Mouse (Mus musculus) erythroblast, adult 5-6 weeks (primary cell): ENCODE data around the gene Tmem117. TPM values are rescaled to one million over a fixed set of nuclear protein-coding genes. Genes with fewer than 3 reads are reported as not detected.

Experiments
- ATAC-seq: replicated peaks from 2 replicates; pipeline ENCODE4 v1.8.0; 2016; ENCODE audit warnings: moderate number of reproducible peaks, mild to moderate bottlenecking, moderate TSS enrichment, inconsistent platforms; ENCODE audit not compliant: poor library complexity, low FRiP score, severe bottlenecking
- total RNA-seq, 2 experiments: library from RNA; stranded (forward) in 1 of 2; stranded (reverse) in 1 of 2; fragments of 150-400 nt in 1 of 2; fragments of 200-764, 138-1000 nt in 1 of 2; gene quantifications; 2 replicates each; pipeline versions ENCODE4 v1.2.3 to v1.2.4; 2015 to 2017; ENCODE audit warnings: low replicate concordance in 2 of 2

The Tmem117 gene
- total RNA-seq, 2 experiments from 2014 or later: not detected

DNA sequence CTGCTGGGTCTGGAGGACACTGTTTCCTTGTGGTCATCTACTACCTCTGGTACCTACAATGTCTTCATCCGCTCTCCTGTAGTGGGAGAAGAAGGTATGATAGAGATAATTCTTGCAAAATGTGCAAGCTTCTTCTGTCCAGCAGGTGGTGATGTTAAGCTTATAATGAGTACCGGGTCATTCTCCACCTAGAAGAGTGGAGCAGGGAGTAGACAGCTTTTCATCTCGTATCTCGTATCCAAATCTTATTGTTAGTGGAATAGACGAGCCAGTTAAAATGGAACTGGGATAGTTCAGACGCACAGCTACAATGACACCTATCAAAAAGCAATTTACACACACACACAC, 60.8 kb downstream of the Tmem117 start:
- no peak for ATAC-seq

DNA sequence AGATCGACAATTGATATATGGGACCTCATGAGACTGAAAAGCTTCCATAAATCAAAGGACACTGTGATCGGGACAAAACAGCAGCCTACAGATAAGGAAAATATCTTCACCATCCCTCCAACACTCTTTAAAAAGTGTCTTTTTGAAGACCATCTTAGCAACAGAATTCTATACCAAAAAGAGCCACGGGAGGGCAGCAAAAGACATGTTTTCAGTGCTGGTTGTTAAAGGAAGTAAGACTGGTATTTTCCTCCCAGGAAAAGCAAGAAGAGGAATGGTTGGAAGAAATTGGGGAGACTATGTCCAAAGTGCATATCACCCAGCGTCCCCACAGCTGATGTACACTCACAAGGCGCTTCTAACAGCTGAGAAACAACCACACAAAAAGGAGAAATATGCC, 93.7 kb downstream of the Tmem117 start:
- ATAC-seq: no peak

DNA sequence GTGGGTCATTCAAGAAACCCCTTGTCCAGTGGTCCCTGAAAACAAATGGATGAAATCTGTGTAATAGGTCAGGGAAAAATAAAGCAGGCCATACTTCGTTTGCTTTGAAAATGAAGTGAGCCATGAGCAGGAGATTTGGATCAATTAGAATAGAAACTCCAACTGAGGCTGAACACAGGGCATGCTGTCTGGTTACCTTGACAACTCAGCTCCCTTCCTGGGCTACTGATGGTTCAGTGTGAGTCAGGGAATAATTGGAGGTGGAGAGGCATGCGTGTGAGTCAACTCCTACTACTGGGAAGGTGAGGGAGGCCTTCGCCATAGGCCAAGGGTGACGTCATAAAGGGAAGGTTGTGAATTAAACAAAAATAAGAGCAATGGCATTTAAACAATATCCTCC, 103.1 kb downstream of the Tmem117 start:
- ATAC-seq: no peak

DNA sequence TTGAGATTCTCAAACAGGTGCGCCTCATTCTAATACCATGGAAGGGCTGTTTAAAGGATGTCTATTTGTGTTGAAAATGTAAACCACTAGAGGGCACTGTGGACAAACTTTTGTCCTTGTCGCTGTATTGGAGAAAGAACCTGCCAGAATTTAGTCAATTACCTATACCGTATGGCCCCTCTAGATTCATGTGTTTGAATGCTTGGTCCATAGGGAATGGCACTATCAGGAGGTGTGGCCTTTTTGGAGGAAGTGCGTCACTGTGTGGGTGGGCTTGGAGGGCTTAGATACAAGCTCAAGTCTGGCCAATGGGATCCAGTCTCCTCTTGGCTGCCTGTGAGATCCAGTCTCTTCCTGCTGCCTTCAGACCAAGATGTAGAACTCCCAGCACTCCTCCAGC, 140.2 kb downstream of the Tmem117 start:
- no peak for ATAC-seq

DNA sequence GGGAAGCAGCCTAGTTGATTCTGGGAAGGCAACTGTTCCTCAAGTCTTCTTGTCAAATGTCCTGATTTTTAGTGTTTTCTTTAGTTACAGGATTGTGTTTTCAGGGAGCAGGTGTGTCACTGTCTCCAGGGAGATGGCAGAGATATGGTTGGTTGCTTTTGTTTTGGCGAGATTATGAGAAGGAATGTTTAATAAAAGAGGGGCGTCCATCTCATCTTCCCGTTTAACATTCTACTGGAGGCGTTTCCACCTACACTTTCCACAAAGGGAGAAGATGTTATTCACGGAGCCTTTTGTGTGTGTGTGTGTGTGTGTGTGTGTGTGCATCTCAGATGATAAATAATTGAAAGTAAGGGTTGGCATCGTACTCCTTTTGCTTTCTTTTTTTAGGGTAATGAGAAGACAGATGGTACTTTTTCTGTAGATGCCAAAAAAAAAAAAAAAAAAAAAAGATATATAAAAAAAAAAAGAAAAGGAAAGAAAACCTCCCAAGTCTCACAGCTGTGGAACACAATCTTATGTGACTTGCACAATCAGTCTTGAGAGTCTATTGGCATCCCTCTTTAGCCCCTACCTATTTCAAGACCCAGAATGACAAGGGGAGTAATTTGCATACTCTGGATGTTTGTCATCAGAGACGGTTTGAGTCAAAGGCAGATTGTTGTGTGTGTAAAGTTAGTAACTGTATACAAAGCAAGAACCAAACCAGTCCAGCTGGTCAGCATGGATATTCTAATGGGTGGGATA, 142.0 kb downstream of the Tmem117 start:
- no peak for ATAC-seq

DNA sequence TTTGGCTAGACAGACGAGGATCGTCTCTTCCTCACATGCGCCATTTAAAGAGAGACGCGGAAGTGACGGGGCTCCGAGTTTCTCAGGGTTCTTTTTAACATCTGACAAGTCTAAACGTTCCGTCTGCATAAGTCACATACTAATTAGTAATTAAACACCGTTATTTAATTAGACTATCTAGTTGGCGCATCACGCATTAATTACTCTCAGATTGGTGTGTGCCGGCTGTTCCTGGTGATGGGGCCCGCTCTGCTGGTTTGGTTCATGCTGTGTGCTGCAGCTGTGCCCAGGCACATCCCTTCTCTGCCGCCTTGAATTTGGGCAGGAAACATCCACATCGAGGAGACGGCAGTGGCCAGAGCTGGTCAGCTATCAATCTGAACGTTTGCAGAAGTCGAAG, 142.7 kb downstream of the Tmem117 start:
- no peak for ATAC-seq

DNA sequence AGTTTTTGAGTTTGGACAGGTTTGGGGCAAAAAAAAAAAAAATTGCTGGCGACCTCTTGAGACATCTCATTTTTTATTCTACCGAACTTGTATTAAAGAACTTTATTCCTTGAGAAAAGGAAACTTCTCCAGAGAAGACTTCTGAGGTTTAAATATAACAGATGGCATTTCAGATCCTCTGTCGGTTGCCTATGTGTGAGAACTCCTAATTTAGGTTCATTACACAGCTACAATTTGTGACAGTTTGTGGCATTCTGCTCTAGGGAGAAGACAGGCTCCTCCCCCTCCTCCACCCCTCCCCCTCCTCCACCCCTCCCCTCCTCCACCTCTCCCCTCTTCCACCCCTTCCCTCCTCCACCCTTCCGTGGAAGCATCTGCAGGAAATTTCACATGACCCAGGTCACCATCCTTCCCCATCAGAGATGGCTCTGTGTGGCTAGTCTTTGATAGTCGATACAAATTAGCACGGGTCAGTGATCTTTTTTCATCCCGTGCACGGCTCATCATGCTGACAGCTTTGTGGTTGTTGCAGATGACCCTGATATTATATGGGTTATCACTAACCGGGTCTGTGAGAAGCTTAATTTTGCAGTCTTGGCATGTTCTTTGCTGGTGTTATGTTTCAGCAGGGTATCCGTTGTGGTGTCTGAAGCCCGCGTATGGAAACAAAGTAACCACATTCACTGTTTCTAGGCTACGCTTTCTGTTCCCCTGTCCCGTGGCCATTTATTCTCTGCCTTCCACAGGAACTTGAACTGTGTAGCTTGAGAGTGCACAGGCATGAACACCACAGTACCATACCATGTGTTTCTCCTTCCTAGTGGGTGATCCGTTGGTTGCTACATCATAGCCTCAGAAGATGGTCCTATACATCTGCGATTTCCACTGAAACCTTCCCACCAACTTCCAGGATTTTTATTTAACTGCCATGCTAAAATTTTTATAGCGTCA, 147.4 kb downstream of the Tmem117 start:
- no peak for ATAC-seq

DNA sequence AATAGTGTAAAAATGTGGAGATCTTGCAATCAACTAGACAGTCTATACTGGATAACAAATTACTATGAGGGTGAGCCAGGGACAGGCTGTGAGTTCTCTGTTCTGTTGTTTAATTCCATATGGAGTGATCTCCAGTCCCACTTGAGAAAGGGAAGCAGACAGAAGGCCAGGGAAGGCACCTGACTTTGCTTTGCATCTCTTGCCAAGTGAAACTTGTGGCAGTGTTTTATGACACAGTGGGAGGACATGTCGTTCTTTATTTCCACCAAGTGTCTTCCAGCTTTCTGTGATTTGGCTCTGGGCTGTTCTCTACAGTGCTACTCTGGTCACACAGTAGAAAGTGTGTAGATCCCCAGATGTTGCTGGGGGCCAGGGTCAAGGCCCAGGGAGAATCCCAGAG, 152.5 kb downstream of the Tmem117 start:
- no peak for ATAC-seq

DNA sequence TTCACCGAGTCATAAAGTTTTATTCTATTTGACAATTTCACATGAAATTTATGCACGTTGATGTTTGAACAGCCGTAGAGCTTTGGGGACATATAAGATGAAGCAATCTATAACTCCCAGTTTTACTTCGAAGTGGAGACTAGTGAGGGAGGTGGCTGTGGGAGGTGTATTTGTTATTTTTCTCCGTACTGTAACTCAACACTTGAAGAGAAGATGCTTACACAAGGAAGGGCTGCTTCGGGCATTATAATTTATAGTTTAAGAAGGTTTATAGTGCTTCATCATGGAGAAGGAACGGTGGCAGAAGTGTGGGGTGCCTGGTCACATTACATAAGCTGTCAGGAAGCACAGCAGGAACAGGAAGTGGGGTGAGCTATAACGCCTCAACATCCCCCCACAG, 164.4 kb downstream of the Tmem117 start:
- no peak for ATAC-seq

DNA sequence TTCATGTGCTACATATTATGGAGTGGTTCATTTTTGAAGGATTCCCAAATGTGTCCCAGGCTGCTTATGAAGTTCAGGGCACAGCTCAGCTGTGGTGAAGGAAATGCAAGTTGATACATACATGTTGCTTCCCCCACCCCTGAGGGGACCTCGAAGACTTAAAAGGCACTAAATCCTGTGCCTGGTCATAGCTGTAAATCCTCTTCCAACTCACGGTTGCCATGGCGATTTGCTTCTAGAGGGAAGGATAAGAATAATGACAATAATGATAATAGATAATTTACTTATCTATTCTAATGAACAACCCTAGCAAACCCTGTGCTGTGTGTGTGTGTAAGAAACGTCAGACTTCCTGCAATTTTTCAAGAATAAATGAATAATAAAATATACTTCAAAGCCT, 166.5 kb downstream of the Tmem117 start:
- ATAC-seq: no peak

DNA sequence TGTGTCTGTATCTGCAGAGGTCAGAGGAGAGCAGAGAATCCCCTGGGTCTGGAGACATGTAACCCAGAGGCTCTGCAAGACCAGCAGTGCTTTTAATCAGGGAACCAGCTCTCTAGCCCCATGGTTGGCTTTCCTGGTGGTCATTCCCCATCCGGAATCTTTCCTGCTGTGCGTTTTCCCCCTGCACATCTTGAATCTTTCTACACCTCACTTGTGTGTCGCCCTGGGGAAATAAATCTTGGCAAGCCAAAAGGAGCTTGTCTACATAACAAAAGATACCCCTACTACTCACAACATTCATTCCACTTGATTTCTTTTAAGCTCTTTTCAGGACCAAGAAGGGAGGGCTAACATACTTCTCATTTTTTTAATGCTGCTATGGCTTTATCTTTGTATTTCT, 169.2 kb downstream of the Tmem117 start:
- no peak for ATAC-seq

DNA sequence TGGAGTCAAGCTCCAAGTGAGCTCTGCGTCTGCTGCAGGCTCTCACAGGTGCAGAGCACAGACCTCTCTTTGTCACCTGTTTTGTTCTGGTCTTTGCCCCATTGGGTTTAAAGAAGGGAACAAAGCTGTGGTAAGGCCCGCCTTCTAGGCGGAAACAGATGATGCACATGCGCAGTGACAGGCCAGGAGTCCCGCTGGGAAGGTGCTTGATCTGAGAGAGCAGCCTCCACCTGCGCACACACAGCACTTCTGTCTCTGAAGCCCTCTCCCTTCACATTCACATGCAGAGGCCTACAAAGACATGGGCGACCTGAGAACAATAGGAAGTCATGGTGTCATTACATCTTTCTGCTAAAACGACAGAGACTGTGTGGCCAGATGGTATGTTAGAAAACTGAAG, 172.4 kb downstream of the Tmem117 start:
- ATAC-seq: no peak

DNA sequence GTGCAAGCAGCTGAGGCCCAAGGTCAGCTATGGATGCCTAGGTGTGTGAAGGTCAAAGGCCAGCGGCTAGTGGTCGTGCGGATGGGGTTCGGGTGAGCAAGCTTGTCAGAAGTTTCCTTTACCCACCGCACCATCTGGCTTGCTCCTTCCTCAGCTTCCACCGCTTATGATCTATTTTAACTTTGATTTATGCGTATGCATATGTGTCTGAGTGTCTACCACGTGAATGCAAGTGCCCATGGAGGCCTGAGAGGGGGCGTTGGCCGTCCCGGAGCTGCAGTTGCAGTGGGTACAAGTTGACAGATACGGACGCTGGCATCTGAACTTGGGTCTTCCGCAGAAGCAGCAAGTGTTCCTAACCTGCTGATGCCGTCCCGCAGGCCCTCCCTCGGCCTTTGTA, 173.8 kb downstream of the Tmem117 start:
- no peak for ATAC-seq

DNA sequence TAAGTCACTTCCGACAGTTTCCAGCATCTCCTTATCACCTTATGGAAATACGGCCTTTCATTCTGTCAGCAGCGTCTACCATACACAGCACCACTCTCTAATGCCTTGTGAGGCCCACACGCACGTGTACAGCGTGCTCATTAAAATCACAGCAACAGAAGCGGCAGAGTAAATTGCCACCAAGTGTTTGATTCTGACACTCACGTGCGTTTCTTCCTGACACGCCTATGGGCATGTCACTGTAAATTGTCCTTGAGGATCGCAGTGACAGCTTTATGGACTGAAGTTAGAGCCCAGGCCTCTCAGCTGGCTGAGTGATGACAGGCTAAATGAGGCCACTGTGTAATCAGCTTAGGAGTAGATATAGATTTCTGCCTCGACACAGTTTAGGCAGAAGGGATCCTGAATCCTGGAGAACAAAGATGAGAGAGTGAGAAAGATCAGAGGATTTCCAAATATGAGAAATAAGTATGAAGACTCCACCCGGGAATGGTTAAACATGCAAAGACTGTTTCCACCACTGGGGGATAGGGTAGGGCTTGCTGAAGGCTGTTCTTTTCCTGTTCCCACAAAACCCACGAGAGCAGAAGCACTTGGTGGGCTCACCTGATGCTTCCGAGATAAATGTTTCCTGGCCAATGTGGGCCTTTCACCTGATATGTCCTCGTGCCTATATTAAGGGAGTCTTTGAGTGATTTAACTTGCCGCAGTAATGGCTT, 174.8 kb downstream of the Tmem117 start:
- ATAC-seq: no peak

DNA sequence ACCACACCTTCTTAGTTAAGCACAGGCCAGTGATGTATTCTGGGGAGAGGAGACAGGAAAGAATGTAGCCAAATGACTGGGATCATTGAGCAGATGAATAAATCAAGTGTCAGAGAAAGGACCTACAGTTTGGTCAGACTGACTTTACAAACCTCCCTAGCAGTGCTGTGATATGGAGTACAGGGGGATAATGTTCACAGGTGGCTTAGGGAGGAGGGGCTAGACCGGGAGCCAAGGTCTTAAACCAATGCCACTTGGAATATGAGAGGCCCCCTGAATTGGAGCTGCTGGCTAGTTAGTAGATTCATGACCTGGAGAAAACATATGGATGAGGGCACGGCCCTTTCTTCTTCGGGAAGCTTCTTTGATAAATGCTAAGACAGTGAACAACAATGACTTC, 177.0 kb downstream of the Tmem117 start:
- ATAC-seq: no peak

DNA sequence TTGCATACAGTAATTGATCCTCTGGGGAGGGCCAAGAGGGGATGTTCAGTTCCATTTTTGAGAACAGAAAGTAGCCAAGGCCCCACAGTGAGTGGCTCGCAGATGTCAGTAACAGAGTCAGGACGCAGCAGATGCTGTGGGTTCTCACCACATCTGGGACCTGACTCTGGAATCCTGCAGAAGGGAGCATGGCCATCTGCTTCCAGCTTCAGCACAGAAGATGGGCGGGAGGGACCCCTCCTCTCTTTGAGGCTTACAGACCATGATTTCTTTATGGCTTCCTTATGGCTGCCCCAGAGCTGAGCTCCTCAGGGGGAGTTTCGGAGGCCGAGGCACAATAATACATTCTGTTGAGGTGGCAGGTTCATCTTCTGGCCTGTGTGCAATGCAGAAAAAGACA, 182.5 kb downstream of the Tmem117 start:
- ATAC-seq: no peak

DNA sequence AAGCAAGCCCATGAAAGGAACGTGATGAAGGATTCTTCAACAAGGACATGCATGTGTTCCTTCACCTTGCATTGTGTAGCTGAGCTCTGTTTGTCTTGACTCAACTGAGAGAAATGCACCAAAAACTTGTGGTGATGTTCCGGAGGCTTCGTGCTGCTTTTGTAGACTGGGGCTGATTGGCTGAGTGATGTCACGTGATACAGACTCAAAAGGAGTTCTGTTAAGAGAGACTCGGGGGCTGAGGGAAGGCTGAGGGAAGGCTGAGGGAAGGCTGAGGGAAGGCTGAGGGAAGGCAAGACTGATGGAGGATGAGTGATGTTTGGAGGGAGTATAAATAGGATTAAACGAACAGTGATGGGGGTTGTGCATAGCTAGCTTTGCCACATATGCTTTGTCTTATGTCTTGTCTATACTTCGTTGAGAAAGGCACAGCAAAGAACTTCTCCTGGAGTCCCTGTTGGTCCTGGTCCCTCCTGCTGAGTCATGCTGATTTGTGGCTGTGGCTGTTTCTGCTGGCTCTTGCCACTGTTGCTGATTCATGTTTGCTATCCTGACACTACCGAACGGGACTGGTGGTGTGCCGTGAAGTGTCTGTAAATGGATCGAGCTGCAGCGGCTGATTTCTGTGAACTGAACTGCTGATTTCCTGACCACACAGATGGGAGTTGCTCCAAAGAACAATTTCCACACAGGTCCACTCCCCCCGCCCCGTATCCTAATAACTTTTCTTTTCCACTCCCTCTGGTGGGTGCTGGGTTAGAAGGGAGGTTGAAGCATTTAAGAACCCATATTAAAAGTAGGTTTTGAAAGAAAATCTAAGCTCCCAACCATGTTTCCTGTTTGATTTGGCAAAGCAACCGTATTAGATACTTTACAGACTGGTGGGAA, 185.4 kb downstream of the Tmem117 start:
- no peak for ATAC-seq

DNA sequence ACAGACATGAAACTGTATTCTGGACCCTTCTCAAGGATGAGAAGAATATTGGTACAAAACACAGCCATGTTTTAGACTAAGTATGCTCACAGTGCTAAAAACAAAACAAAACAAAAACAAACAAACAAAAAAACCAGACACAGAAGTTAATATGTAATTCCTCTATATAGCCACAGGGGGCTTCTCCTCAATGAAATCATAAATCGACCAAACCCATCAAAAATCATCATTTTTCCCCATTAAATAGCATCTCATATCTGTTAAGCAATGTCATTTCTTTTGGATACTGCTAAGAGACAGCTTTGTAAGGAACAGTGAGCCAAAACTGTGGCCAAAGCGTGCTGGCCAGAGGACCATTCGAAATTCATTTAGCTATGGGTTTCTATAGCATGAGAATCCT, 206.6 kb downstream of the Tmem117 start:
- ATAC-seq: no peak

DNA sequence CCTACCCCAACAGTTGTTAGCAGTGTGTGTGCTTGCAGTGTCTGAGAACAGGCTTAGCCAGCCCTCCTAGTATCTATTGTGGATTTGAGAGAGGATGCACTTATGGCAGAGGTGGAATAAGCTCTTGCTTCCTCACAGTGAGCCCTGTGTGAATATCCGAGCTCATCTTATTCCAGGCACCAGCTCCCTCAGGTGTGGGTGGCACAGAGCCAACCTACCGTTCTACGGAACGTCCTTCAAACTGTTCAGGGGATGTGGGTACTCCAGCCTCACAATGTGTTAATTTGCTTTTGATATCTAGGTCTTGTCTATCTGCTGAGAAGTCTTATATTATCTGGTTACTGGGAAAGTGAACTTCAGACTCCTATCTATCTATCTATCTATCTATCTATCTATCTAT, 209.6 kb downstream of the Tmem117 start:
- ATAC-seq: no peak

DNA sequence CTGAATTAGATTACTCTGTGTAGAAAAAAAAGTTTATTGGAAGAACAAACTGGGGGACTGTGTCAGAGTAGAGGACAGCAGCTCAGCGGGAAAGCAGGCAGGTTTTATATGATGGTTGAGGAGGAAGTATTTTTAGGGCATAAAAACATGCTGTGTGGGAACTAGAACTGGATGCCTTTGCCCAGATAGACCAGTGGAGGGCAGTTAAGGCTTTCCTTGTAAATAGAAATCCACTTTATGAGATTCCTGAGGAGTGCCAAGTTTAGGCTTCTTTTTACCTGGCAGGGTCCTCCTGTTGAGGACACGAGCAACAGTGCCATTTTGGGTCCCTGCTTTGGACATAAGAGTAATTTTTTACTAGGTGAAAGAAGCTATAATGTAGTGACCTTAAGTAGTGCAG, 218.5 kb downstream of the Tmem117 start:
- no peak for ATAC-seq
